Mouse (Mus musculus) cerebral cortex, adult 2 months (tissue): Measurements from ENCODE around the gene Prr36.

Source experiments
- WGBS: fragments of 180-500 bp; shearing (Covaris S2); methylation state at CpG from one replicate; pipeline ENCODE4 v1.1.7; 2018; 5-methylcytosine and 5-hydroxymethylcytosine counted together

The Prr36 gene

DNA sequence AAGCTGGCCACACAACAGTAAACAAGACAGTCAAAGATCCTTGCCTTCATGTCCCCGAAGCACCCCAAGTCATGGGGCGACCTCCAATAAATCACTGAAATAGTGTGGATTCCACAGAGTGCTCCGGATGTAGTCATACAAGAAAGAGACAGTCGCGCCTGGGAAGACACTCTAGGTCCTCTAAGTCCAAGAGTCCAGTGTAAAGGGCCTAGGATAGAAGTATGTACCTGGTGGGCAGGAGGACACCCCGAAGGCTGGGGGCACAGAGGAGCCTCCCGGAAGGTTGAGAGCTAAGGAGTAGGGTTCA lies 23.7 kb downstream of the Prr36 start:
- 48% methylated on average over 7 of the region's 7 CpGs for WGBS

DNA sequence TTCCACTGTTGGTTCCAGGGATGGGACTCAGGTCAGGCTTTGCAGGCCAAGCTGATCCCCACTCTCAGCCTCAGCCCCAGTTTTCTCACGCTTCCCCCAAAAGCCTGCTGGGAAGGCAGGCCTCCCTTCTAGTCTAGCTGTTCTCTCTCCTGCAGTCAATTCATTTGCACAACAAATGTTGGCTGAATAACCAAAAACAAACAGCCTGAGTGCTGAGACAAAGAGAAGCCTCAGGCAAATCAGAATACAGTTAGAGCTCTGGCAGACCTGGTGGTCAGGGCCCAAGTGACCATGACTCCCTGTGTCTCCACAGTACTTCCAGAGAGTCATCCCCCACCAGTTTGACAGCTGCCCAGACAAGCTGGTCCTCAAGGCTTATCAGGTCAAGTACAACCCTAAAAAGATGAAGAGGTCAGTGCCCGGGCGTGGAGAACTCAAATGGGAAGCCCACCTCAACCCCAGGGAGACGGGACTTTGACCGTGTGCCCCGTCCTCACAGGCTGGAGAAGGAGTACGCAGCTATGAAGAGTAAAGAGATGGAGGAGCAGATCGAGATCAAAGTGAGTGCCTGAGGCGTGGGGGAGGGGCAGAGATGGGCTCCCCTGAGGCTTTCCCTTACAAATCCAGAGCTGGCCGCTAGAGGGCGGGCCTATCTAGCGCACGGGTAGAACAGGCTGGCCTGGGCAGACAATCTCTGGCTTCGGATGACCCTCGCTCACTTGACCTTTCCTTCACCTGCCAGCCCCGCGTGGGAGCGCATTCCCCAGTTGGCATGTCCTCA lies 24.3 kb downstream of the Prr36 start:
- WGBS: 12% methylated on average over 18 of the region's 18 CpGs

DNA sequence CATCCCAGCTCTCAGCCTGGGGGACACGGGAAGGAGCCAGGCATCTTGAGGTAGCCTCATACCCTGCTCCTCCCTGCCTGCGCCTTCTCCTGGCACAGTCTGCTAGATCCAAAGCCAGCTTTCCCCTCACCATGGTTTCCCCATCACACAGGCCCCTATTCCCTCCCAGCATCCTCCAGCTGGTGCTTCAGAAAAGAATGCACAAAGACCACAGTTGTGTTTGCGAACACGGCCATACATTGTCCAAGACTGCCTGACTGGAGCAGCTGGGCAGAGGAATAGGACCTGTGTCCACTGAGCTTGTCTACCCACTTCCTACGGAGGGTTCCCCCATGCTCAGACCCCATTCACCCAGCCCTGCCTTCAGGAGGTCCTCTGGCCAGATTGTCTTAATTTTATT lies 25.0 kb downstream of the Prr36 start:
- WGBS: 57% methylated on average over 5 of the region's 5 CpGs

DNA sequence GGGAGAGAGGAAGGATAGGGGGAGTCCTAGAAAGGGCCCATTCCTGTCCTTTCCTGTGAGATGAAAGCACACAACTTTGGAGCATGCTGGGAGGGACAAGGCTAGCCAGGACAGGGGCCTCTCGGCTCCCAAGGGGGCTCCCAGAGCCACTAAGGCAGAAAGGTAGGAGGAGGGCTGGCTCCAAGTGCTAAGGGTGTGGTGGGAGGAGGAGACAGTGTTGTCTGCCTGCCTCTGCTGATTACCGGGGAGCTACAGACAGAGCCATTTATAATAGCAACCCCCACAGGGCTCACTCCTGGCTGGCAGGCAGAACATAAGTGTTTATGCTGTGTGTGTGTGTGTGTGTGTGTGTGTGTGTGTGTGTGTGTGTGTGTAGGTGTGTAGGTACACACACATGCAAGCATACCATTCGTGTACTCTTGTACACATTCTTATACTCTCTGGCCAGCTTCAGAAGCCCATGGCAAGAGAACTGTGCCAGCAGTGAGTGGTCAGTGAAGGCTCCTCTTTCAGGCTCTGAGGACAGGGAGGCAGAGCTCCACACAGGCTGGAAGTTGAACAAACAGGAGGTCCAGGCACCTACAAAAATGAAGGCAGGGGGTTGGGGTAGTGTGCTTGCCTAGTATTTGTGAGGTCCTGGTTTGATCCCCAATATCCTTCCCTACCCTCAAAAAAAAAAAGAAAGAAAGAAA lies 28.1 kb downstream of the Prr36 start:
- WGBS: 29% methylated on average over 3 of the region's 3 CpGs

DNA sequence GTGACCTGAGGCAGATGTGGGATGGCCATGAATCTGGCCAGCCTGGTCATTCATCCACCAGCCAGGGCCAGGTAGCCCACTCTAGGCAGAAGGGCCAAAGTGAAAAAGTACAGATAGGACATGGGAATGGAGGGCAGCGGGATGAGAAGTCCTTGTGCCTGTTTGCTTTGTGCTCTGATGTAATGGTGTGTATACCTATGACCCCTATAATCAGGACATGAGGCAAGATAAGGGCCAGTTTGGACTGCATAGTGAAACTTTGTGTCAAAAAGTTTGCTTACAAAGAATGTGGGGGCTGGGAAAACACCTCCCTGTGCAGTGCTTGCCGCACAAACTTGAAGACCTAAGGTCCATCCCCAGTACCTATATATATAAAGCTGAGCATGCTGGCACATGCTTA lies 31.1 kb downstream of the Prr36 start:
- WGBS: 96% methylated on average over 2 of the region's 2 CpGs

DNA sequence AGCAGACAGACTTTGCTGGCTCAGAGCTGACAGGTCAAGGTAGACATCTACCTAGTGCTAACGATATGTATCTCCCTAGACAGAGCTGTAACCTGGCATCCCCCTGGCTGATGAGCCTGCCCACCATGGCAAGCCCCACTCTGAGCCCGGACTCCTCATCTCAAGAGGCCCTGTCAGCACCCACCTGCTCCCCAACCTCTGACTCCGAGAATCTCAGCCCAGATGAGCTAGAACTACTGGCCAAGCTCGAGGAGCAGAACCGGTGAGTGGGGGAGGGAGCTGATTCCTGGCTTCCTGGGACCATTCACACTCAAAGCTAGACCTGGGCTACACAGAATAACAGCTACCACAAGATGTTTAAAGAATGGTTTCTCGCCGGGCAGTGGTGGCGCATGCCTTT lies 33.9 kb downstream of the Prr36 start:
- 85% methylated on average over 8 of the region's 8 CpGs for WGBS

DNA sequence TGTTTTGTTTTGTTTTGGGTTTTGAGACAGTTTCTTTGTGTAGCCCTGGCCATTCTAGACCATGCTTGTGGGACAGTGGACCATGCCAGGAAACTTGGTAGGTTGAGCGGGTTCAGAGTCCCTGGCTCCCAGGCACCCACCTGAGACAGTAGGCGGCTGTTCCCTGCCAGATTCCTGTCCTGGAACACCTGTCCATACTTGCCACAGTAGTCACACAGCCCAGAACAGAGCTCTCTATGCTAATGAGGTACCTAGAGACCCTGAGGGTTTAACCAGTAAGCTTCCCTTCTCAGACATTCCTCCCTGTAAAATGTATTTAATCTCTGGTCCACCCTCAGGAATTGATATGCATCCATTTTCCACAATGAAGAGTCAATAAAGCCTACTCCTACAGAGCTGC lies 43.2 kb downstream of the Prr36 start:
- 84% methylated on average over 2 of the region's 2 CpGs for WGBS

DNA sequence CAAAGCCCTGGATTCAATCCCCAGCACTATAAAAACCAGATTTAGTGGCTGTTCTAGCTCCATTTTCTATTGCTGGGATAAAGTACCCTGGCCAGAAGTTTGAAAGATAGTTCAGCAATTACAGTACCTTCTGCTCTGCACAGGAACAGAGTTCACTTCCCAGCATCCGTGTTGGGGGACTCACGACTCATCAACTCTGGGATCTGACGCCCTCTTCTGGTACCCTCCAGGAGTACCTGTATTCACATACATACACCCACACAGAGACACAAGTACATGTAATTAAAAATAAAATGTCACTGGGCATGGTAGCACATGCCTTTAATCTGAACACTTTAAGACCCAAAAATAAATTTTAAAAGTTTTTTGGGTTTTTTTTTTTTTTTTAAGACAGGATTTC lies 44.8 kb downstream of the Prr36 start:
- WGBS: 82% methylated on average over 3 of the region's 3 CpGs

DNA sequence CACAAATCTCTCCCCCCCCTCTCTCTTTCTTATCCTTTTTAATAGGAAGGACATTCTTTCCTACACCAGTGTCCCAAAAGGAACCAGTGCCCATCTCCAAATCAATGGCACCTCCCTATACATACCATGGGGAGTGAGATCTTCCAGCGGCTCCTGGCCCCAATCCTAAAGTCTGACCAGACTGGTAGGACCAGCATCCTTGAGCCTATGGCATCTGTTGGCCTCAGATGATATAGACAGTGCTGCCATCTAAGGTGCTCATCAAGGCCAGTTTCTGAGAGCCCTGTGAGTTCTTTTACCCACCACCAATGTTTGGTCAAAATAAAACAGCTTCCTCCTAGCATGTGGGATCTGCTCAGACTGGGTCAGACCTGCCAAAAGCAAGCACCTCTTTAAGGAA lies 49.3 kb downstream of the Prr36 start:
- WGBS: 73% methylated on average over 1 of the region's 1 CpGs

DNA sequence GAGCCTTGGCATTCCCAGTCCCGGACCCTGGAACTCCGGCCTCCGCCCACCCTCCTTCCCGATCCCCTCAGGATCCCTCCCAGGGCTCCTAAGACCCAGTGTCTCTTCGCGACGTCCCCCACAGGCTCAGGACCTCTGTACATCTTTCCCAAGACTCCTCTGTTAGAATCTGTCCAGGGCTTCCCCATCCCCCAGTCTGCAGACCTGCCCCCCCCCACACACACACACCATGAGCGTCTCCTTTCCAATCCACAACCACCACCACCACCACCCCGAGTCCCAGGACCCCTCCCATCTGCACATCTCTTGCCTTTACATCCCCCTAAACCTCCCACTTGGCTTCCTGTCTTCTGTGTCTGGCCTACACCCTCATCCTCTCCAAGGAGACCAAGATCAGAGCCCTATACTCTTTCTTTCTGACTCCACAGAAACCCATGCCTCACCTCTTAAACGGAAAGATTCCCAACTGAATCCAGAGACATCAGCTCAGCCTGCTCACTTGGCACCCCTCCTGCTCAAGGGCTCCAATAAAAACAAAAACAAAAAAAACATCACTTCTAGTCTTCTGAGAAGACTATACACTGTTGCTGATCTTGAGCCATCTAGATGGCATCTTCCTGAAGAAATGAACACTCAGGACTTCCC lies 50.3 kb downstream of the Prr36 start:
- 3% methylated on average over 10 of the region's 10 CpGs for WGBS

DNA sequence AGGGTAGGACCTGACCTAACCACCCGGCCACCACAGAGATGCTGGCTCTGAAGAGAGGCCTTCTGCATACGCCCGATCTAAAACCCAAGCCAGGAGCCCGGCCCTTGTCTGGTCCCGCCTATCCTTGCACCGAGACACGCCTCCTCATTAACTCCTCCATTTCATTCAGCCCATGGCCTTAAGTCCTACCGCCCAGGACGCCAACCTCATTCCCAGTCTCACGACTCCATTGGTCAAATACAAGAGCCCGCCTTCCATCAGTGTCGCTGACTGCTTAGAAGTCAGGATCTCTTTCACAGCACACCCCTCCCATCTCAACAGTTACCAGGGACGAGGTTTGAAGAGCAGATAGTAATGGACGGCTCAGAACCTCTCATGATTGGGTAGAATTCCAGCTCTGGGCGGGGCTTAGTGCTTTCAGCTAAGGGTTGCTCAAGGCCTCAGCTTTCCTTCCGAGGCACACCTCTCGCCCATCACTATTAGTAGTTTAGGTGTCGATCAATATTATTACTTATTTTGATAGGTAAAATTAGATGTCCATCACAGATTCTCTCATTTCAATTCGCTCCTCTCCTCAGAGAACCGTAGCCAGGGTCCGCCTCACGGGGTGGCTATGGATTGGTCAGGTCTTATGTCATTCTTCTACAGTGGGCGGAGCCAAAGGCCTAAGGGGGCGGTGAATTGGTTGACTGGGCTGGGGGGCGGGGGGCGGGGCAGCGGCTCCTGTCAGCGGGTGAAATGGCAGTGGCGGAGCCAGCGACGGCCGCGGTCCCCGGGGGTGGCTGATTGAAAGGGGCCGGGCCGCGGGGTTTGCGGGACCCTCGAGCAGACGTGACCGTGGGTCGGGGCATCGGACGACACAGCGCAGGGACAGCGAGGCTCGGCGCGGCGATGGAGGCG lies 51.2 kb downstream of the Prr36 start, which contains the start of gene Evi5l:
Evi5l (plus strand) TSS at position 716 of the 900 bp plus-strand sequence.
- WGBS: 2% methylated on average over 48 of the region's 51 CpGs

DNA sequence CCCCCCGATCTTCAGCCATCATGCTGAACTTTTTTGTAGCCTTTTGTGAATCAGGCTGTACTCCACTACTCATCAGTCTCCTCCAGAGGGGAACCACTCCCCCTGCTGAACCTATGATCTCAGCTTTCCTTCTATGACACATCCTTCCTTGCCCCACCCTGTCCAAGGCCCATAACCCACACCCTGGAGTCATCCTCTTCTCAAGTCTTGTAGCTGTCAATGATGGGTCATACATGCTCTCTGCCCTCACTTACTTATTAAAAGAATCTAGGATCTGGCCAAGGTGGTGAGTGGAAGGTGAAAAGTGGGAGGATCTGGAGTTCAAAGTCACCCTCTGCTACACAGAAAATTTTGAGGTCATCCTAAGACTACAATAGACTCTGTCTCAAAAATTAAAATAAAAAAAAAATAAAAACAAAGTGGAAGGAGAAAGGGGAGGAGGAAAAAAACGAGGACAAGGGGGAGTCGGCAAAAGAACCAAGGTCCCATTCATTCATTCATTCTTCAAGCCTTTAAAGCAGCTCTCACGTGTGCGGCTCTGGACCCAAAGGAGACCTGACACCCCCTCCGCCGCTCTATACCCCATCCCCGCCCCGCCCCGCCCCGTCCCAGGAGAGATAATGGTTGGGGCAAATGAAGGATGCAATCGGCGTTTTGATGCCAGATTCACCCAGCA lies 51.9 kb downstream of the Prr36 start:
- WGBS: 3% methylated on average over 13 of the region's 13 CpGs

DNA sequence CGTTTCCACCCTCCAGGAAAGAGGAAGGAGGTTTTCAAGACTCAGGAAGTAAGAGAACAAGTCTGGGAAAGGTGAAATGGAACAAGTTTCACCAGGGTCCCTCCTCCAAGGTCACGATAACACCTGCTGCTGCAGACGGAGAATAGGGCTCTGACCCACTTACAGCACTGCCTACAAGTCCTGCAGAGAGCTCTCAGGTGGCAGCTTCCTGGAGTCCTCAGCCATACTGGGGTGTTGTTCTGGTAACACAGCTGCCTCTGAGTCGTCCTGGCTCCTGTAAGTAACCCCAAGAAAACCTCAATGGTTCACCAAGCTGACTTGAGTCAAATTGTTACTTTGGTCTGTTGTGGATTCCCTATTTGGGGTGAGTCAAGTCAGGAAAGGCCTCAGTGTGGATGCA lies 54.5 kb downstream of the Prr36 start:
- 61% methylated on average over 4 of the region's 4 CpGs for WGBS
